Mouse (Mus musculus) CH12.LX (cell line): ENCODE results near the gene Fgf22. TPM values are rescaled to one million over a fixed set of nuclear protein-coding genes. Genes with fewer than 3 reads are reported as not detected.

ENCODE experiments used
- DNase-seq: peaks from one replicate; pipeline ENCODE4 v3.0.0-alpha.2; 2013; ENCODE audit errors: extremely low read depth
- H3K27ac ChIP-seq: 2 replicates; pipeline ENCODE4 v1.5.1; 2012; ENCODE audit warnings: low read depth, mild to moderate bottlenecking, control low read depth, moderate library complexity; ENCODE audit not compliant: insufficient read depth
- H3K27me3 ChIP-seq: replicated peaks from 2 replicates; pipeline ENCODE3; 2012; ENCODE audit warnings: inconsistent platforms
- H3K36me3 ChIP-seq, 2 experiments: replicated peaks in 1 of 2; 2 replicates each; pipeline versions ENCODE3 to v1.6.1; 2012; ENCODE audit warnings: inconsistent platforms in 1 of 2, low read length in 1 of 2, mild to moderate bottlenecking in 1 of 2, mixed read lengths in 1 of 2, moderate library complexity in 1 of 2; ENCODE audit not compliant: control insufficient read depth in 1 of 2, insufficient read depth in 1 of 2
- H3K4me1 ChIP-seq, 2 experiments: 2 replicates each; pipeline ENCODE4 v1.6.1; 2012; ENCODE audit warnings: inconsistent platforms in 1 of 2, moderate library complexity in 1 of 2; ENCODE audit not compliant: insufficient read depth in 2 of 2, control insufficient read depth in 1 of 2
- H3K4me2 ChIP-seq: 2 replicates; pipeline ENCODE4 v1.6.1; 2012; ENCODE audit warnings: low read depth, mild to moderate bottlenecking, control low read depth; ENCODE audit not compliant: poor library complexity, insufficient read depth, severe bottlenecking
- H3K4me3 ChIP-seq, 3 experiments: fragments of 150-350 bp in 1 of 3; sonication (generic) in 1 of 3; replicated peaks in 1 of 3; 2 replicates each; pipeline versions ENCODE3 to v1.5.1; 2011 to 2012; ENCODE audit warnings: low read depth in 2 of 3, low read length in 2 of 3, mild to moderate bottlenecking in 2 of 3, moderate library complexity in 2 of 3, control low read depth in 1 of 3, improper control_type of control experiment in 1 of 3, inconsistent platforms in 1 of 3, mixed read lengths in 1 of 3; ENCODE audit not compliant: poor library complexity in 1 of 3
- H3K79me2 ChIP-seq: replicated peaks from 2 replicates; pipeline ENCODE4 v1.6.1; 2012; ENCODE audit warnings: mild to moderate bottlenecking, moderate library complexity; ENCODE audit not compliant: control insufficient read depth, poor library complexity, insufficient read depth, severe bottlenecking; ENCODE audit errors: extremely low read depth
- H3K9ac ChIP-seq: 2 replicates; pipeline ENCODE4 v1.6.1; 2012; ENCODE audit warnings: low read depth, mild to moderate bottlenecking, control low read depth, moderate library complexity; ENCODE audit not compliant: insufficient read depth
- H3K9me3 ChIP-seq: replicated peaks from 2 replicates; pipeline ENCODE3; 2012; ENCODE audit warnings: low read length, inconsistent platforms, mixed read lengths
- CHD1 ChIP-seq: IDR thresholded peaks from 2 replicates; pipeline ENCODE4 v1.6.1; 2012; ENCODE audit warnings: low read depth, low read length, improper control_type of control experiment, inconsistent platforms
- ELF1 ChIP-seq: IDR thresholded peaks from 2 replicates; pipeline ENCODE4 v1.6.1; 2014; ENCODE audit warnings: low read depth, mild to moderate bottlenecking, inconsistent platforms, low read length, improper control_type of control experiment
- EP300 ChIP-seq: IDR thresholded peaks from 2 replicates; pipeline ENCODE4 v1.6.1; 2011; ENCODE audit warnings: low read length, improper control_type of control experiment
- ETS1 ChIP-seq: conservative IDR thresholded peaks from 2 replicates; pipeline ENCODE4 v1.6.1; 2012; ENCODE audit warnings: low read depth, mild to moderate bottlenecking, inconsistent platforms, low read length, improper control_type of control experiment, moderate library complexity
- GABPA ChIP-seq: IDR thresholded peaks from 2 replicates; pipeline ENCODE4 v1.6.1; 2012; ENCODE audit warnings: low read depth, low read length, improper control_type of control experiment, inconsistent platforms; ENCODE audit not compliant: insufficient replicate concordance
- HCFC1 ChIP-seq: IDR thresholded peaks from 2 replicates; pipeline ENCODE4 v1.6.1; 2012; ENCODE audit warnings: low read depth, mild to moderate bottlenecking, inconsistent platforms, low read length, improper control_type of control experiment
- IRF4 ChIP-seq: IDR thresholded peaks from 2 replicates; pipeline ENCODE4 v1.6.1; 2014; ENCODE audit warnings: low read depth, mild to moderate bottlenecking, inconsistent platforms, low read length, improper control_type of control experiment
- JUND ChIP-seq: conservative IDR thresholded peaks from 2 replicates; pipeline ENCODE4 v1.6.1; 2011; ENCODE audit warnings: low read depth, low read length, improper control_type of control experiment
- MAX ChIP-seq: IDR thresholded peaks from 2 replicates; pipeline ENCODE4 v1.6.1; 2011; ENCODE audit warnings: low read length, improper control_type of control experiment
- MAZ ChIP-seq: IDR thresholded peaks from 2 replicates; pipeline ENCODE4 v1.6.1; 2012; ENCODE audit warnings: low read depth, mild to moderate bottlenecking, inconsistent platforms, low read length, improper control_type of control experiment, moderate library complexity
- MEF2A ChIP-seq: IDR thresholded peaks from 2 replicates; pipeline ENCODE4 v1.6.1; 2014; ENCODE audit warnings: low read depth, mild to moderate bottlenecking, inconsistent platforms, low read length, improper control_type of control experiment, borderline replicate concordance
- MXI1 ChIP-seq: IDR thresholded peaks from 2 replicates; pipeline ENCODE4 v1.6.1; 2011; ENCODE audit warnings: mild to moderate bottlenecking, low read depth, low read length, improper control_type of control experiment
- MYC ChIP-seq: IDR thresholded peaks from 2 replicates; pipeline ENCODE4 v1.6.1; 2011; ENCODE audit warnings: low read depth, mild to moderate bottlenecking, improper control_type of control experiment, low read length
- NELFE ChIP-seq: IDR thresholded peaks from 2 replicates; pipeline ENCODE4 v1.6.1; 2011; ENCODE audit warnings: low read depth, low read length, improper control_type of control experiment
- NRF1 ChIP-seq: IDR thresholded peaks from 2 replicates; pipeline ENCODE4 v1.6.1; 2014; ENCODE audit warnings: low read depth, mild to moderate bottlenecking, inconsistent platforms, low read length, improper control_type of control experiment, moderate library complexity
- PAX5 ChIP-seq: IDR thresholded peaks from 2 replicates; pipeline ENCODE4 v1.6.1; 2012; ENCODE audit warnings: low read length, inconsistent platforms, mixed read lengths
- POLR2A ChIP-seq: IDR thresholded peaks from 2 replicates; pipeline ENCODE4 v1.6.1; 2011; ENCODE audit warnings: low read depth, mild to moderate bottlenecking, improper control_type of control experiment, low read length
- POLR2AphosphoS2 ChIP-seq: IDR thresholded peaks from 2 replicates; pipeline ENCODE4 v1.6.1; 2011; ENCODE audit warnings: low read depth, low read length, improper control_type of control experiment
- SMC3 ChIP-seq: IDR thresholded peaks from 2 replicates; pipeline ENCODE4 v1.6.1; 2011; ENCODE audit warnings: low read depth, low read length, improper control_type of control experiment
- TBP ChIP-seq: conservative IDR thresholded peaks from 2 replicates; pipeline ENCODE4 v1.6.1; 2011; ENCODE audit warnings: low read depth, low read length, improper control_type of control experiment
- USF2 ChIP-seq: conservative IDR thresholded peaks from 2 replicates; pipeline ENCODE4 v1.6.1; 2011; ENCODE audit warnings: low read depth, low read length, improper control_type of control experiment
- ZC3H11A ChIP-seq: IDR thresholded peaks from 2 replicates; pipeline ENCODE4 v1.6.1; 2012; ENCODE audit warnings: low read depth, mild to moderate bottlenecking, inconsistent platforms, low read length, improper control_type of control experiment
- ZKSCAN1 ChIP-seq: IDR thresholded peaks from 2 replicates; pipeline ENCODE4 v1.6.1; 2012; ENCODE audit warnings: low read depth, inconsistent platforms, low read length, improper control_type of control experiment, borderline replicate concordance
- dilution Hi-C: fragments of 300-500 bp; cut with MboI; formaldehyde crosslinking; loops from 2 replicates; pipeline ENCODE4 v1.14.3; 2020; ENCODE audit warnings: low sequenced_read_pairs; ENCODE audit not compliant: extremely low pct_unique_long_range_greater_than_20kb, extremely low pct_ligation_motif_present
- in situ Hi-C: fragments of 300-500 bp; cut with MboI; formaldehyde crosslinking; loops from 3 replicates; pipeline ENCODE4 v1.14.3; 2019; ENCODE audit warnings: low sequenced_read_pairs, low pct_ligation_motif_present, low pct_unique_long_range_greater_than_20kb, mixed read lengths
- polyA plus RNA-seq: library from polyadenylated mRNA; unstranded; fragments of >175 nt; gene quantifications from 2 replicates; pipeline ENCODE4 v1.2.1, GENCODE M21; 2012; ENCODE audit warnings: low read depth; ENCODE audit not compliant: insufficient read length
- total RNA-seq, 2 experiments: library from RNA; depleted of rRNA; stranded (reverse); fragments of 300-350 nt in 1 of 2; fragments of >200 nt in 1 of 2; gene quantifications; 2 replicates each; pipeline ENCODE4 v1.2.3; 2012 to 2014

The Fgf22 gene
- total and polyA plus RNA-seq, 3 experiments, result not detected

DNA sequence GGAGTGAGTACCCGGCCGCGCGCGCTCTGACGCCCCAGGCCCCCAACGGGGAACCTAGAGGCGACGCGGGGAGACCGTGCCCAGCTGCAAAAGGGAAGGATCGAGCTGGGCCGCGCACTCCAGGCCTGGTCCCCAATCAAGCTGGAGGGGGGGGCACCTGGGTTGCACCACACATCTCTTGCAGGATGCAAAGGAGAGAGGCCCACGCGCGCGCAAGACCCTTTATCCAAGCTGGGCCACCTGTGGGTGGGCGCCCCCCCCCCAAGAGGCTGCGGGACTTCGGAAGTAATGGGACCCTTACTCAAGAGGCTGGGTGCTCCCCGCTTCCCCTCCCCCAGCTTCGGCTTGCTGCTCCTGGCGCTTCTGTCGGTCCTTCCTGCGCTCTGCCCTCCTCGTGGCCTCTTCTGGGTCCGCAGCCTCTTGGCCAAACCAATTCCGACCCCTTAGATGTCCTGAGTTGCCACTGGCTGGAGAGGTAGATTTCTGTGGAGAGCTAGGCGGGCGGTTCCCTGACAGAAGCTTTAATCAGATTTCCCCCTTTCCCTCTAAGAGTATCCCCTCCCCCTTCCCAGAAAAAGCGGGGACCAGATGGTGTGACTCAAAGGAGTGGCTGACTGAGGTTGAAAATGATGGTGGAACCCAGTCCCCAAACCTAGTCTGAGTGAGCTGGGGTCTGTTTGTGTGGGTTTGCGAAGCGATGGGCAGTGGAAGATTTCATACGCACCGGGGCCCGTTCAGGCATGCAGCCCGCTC, 39.0 kb downstream of the Fgf22 start:
- H3K79me2 ChIP-seq, result no peaks in the 10 kb centered on the region
- dilution Hi-C loops (no loop called here), in situ Hi-C loops (no loop called here)
- H3K36me3 ChIP-seq, result no peaks in the 10 kb centered on the region
- no peak overlapping the region for H3K27ac ChIP-seq
- H3K4me1 ChIP-seq, result peaks cover 8 to 37% of the 10 kb centered on the region in 2 experiments
- peaks cover 3% of the 10 kb centered on the region for H3K9me3 ChIP-seq
- peaks cover 40% of the 10 kb centered on the region for H3K27me3 ChIP-seq
- H3K4me2 ChIP-seq, result peak overlapping the region; percentile 69
- TF ChIP-seq NRF1 (no peak; the same call in 1 of the 2 replicates), MXI1 (no peak), MAZ (peak; percentile 23; the same call in 1 of the 2 replicates), ETS1 (no peak)
- no peak for DNase-seq
- H3K9ac ChIP-seq, result peak overlapping the region; percentile 62; the same call in 1 of the 2 replicates
- H3K4me3 ChIP-seq, result peak overlapping the region; percentile 37 to 75 (median 54)

GRCm38 (mm10) chr10:79794491-79794931, 39.6 kb downstream of the Fgf22 start:
- Histone ChIP-seq H3K9ac (no peak overlapping the region), H3K27me3 (peaks cover 35% of the 10 kb centered on the region), H3K79me2 (no peaks in the 10 kb centered on the region), H3K27ac (no peak overlapping the region), H3K4me2 (no peak overlapping the region), H3K4me1 (peaks cover 8 to 33% of the 10 kb centered on the region in 2 experiments), H3K9me3 (peaks cover 4% of the 10 kb centered on the region), H3K36me3 (no peaks in the 10 kb centered on the region), H3K4me3 (no peak overlapping the region)
- DNase-seq, result no peak
- no peak for TF ChIP-seq HCFC1
- TF ChIP-seq POLR2A, result no peak
- no peak for TF ChIP-seq PAX5
- no peak for TF ChIP-seq ZKSCAN1
- no peak for TF ChIP-seq ELF1
- TF ChIP-seq MYC, result no peak
- no peak for TF ChIP-seq IRF4
- TF ChIP-seq USF2, result no peak
- no peak for TF ChIP-seq NELFE
- no peak for TF ChIP-seq JUND
- TF ChIP-seq EP300, result no peak
- TF ChIP-seq SMC3, result no peak
- no peak for TF ChIP-seq CHD1
- TF ChIP-seq ZC3H11A, result no peak
- no peak for TF ChIP-seq TBP
- no peak for TF ChIP-seq GABPA
- TF ChIP-seq POLR2AphosphoS2, result no peak
- TF ChIP-seq MEF2A, result no peak
- TF ChIP-seq NRF1, result no peak
- no peak for TF ChIP-seq MAX
- in situ Hi-C loops (no loop called here), dilution Hi-C loops (no loop called here)
